Mouse (Mus musculus) forebrain, embryonic 10.5 days (tissue): ENCODE data around the gene Hmg20a. TPM values are rescaled to one million over a fixed set of nuclear protein-coding genes. Genes with fewer than 3 reads are reported as not detected.

Experiments
- DNase-seq: peaks from one replicate; pipeline ENCODE4 v3.0.0-alpha.2; 2017; ENCODE audit warnings: low spot score; ENCODE audit errors: extremely low spot score
- H3K27ac ChIP-seq: fragments of 300-500 bp; sonication (generic); 2 replicates; pipeline ENCODE4 v1.5.1; 2016; ENCODE audit warnings: mild to moderate bottlenecking
- H3K27me3 ChIP-seq: fragments of 300-500 bp; sonication (generic); 2 replicates; pipeline ENCODE4 v1.6.1; 2016; ENCODE audit warnings: mild to moderate bottlenecking; ENCODE audit not compliant: poor library complexity, severe bottlenecking
- H3K36me3 ChIP-seq: fragments of 300-500 bp; sonication (generic); replicated peaks from 2 replicates; pipeline ENCODE4 v1.6.1; 2016; ENCODE audit warnings: mild to moderate bottlenecking, moderate library complexity
- H3K4me1 ChIP-seq: fragments of 300-500 bp; sonication (generic); 2 replicates; pipeline ENCODE4 v1.6.1; 2016
- H3K4me3 ChIP-seq: fragments of 300-500 bp; sonication (generic); 2 replicates; pipeline ENCODE4 v1.5.1; 2016; ENCODE audit warnings: mild to moderate bottlenecking, moderate library complexity
- H3K9me3 ChIP-seq: fragments of 300-500 bp; sonication (generic); 2 replicates; pipeline ENCODE4 v1.6.1; 2016; ENCODE audit warnings: mild to moderate bottlenecking, moderate library complexity
- WGBS: fragments of 180-500 bp; shearing (Covaris S2); methylation state at CpG from one replicate; pipeline ENCODE4 v1.1.7; 2016; 5-methylcytosine and 5-hydroxymethylcytosine counted together
- polyA plus RNA-seq: library from polyadenylated mRNA; unstranded; fragments of >200 nt; fragmentation: Nextera tagmentation; extraction: Ambion mirVana; gene quantifications from 2 replicates; pipeline ENCODE4 v1.2.1, GENCODE M21; 2016

Hmg20a gene
- 62.0 and 63.6 TPM in 2 replicates for polyA plus RNA-seq

DNA sequence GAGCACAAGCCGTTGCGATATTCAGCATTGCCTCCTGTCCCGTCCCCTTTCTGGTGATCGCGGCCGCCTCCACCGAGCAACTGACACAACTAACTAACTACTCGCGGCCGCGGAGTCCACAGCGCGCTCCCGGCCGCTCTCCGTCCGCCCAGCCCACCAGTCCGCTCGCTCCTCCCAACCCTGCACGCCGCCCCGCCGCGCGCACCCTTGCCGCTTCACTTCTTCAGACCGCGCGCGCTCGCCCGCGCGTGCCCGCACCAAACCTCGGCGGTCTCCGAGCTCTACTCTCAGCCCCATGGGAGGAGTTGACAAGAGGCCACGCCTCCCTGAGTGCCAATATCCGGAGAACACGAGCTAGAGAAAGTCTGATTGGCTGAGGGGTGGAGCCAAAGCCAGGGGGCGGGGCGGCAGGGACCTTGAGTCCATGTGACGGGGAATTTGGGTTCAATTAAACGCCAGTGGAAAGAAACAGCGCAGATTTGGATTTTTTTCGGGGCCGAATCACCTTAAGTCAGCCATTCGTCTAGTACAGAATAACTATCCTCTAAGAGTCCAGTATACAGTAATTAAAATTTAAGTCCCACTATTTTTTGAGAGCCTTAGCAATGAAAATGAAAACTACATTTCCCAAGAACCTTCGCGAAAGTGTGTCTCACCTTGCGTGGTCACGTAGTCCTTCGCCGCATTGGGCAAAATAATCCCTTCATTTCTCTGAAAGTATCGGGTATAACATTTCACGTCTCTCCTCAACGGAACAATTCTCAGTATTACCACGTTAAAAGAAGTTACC lies at the start of gene Hmg20a, which contains the start of gene Peak1:
Hmg20a (plus strand) TSS at position 662 of the 790 bp plus-strand sequence.
Peak1 (minus strand) TSS at position 120 of the 790 bp plus-strand sequence.
- under 1% methylated on average over 59 of the region's 59 CpGs for WGBS
- Histone ChIP-seq H3K27ac (peak within 1 kb of the TSS; percentile 96), H3K9me3 (no peaks in the 10 kb centered on the region), H3K4me1 (peaks cover 37% of the 10 kb centered on the region), H3K4me3 (peak within 1 kb of the TSS; percentile 79), H3K27me3 (no peaks in the 10 kb centered on the region), H3K36me3 (no peaks in the 10 kb centered on the region)
- DNase-seq = peak; percentile 99

DNA sequence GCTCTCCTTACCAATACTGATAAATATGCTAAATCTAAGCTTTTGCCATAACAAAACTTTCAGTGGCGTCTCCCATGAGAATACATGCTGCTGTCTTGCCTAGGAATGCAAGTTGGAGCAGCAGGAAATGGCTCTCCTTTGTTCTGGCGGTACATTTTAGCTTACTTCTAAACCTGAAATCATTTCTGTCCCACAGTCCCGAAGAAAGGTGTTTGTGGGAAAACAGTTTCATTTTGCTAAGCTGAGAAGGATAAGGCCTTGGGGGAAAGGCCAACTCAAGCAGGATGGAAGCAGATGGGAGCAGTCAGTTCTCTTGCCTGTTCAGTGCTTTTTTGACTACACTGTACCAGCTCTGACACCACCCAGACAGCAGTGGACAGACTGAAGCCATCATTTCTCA lies 49.6 kb upstream of the Hmg20a start:
- 75% methylated on average over 3 of the region's 3 CpGs for WGBS
- no peaks in the 10 kb centered on the region for H3K27me3 ChIP-seq
- H3K4me3 ChIP-seq = no peak overlapping the region
- no peaks in the 10 kb centered on the region for H3K9me3 ChIP-seq
- DNase-seq = no peak
- no peaks in the 10 kb centered on the region for H3K4me1 ChIP-seq
- no peaks in the 10 kb centered on the region for H3K36me3 ChIP-seq
- no peak overlapping the region for H3K27ac ChIP-seq

DNA sequence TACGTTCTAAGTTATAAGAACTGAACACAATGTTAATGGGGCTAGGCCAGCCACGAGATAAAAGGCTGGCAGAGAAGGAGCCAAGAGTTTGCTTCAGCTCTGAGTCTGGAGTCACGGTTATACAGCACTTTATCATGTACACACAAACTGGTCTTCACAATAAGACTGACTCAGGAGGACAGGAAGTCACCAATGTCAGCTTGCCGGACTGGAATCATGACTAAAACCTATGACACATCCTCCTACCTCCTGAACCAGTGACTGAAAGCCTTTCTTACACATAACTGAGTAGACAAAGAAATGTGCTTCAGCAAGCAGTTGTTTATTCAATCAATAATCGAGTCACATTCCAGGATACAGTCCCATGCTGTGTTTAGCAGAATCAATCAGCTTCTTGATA lies 47.7 kb upstream of the Hmg20a start:
- no peak overlapping the region for H3K4me3 ChIP-seq
- 81% methylated on average over 5 of the region's 5 CpGs for WGBS
- no peaks in the 10 kb centered on the region for H3K36me3 ChIP-seq
- no peak for DNase-seq
- H3K27ac ChIP-seq = no peak overlapping the region
- H3K4me1 ChIP-seq = no peaks in the 10 kb centered on the region
- H3K9me3 ChIP-seq = no peaks in the 10 kb centered on the region
- no peaks in the 10 kb centered on the region for H3K27me3 ChIP-seq

DNA sequence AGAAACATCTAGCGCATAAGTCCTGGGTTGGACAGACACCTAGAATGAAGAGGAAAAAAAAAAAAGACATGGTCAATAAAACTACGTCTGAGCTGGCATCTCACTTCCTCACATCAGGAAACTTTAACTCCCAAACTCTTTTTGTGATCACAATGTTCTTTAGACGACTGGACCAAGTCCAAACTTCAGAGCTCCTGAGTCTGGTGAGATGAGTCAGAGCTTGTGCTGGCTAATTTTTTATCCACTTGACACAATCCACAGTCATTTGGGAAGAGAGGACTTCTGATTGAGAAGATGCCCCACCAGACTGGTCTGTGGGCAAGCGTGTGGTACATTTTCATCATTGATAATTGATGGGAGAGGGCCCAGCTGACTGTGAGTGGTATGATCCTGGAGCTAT lies 44.0 kb upstream of the Hmg20a start:
- Histone ChIP-seq H3K36me3 (no peaks in the 10 kb centered on the region), H3K4me3 (no peak overlapping the region), H3K9me3 (no peaks in the 10 kb centered on the region), H3K27me3 (no peaks in the 10 kb centered on the region), H3K27ac (no peak overlapping the region), H3K4me1 (no peaks in the 10 kb centered on the region)
- 82% methylated on average over 4 of the region's 4 CpGs for whole genome bisulfite sequencing
- no peak for DNase-seq

DNA sequence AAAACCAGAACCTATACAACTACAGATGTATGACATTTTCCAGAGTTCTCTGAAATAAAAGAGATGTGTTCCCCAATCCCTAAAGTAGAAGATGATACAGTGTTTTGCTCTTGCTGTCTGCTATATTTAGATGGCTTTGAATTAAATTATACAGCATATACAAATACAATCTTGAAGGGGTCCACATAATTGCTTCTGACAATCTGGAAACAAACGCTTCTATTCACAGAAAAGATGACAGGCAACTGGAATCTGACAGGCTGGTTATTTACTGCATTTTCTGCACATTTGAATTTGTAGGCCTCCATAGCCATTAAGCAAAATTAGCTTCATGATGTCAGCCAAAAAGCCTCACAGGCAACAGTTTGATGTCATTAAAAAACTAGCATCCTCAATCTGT lies 35.6 kb upstream of the Hmg20a start:
- WGBS = 90% methylated on average over 1 of the region's 1 CpGs
- Histone ChIP-seq H3K36me3 (no peaks in the 10 kb centered on the region), H3K4me3 (no peak overlapping the region), H3K9me3 (no peaks in the 10 kb centered on the region), H3K4me1 (no peaks in the 10 kb centered on the region), H3K27ac (no peak overlapping the region), H3K27me3 (no peaks in the 10 kb centered on the region)
- DNase-seq = no peak

DNA sequence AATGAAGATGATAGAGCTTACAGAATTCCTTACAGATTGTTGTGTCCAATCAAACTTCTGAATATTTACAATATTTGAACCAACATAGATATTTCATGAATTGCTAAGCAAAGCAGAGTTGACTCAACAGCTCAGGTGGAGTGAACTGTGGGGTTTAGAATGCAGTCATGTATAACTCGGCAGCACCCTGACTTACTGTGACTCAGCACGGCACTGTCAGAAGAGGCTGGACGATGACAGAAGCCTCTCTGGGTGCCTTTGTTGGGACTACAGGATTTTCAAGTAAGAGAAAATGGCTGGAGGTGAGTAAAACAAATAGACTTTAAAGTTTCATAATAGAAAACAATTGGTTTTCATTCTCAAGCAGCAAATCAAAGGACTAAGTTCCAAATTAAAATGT lies 25.6 kb upstream of the Hmg20a start:
- no peak overlapping the region for H3K4me3 ChIP-seq
- no peaks in the 10 kb centered on the region for H3K27me3 ChIP-seq
- H3K27ac ChIP-seq = no peak overlapping the region
- no peaks in the 10 kb centered on the region for H3K9me3 ChIP-seq
- H3K36me3 ChIP-seq = no peaks in the 10 kb centered on the region
- H3K4me1 ChIP-seq = 0 out of 2 replicates have a peak, but pooled peaks cover 5% of the 10 kb centered on the region
- DNase-seq = no peak
- WGBS = 92% methylated on average over 3 of the region's 3 CpGs

DNA sequence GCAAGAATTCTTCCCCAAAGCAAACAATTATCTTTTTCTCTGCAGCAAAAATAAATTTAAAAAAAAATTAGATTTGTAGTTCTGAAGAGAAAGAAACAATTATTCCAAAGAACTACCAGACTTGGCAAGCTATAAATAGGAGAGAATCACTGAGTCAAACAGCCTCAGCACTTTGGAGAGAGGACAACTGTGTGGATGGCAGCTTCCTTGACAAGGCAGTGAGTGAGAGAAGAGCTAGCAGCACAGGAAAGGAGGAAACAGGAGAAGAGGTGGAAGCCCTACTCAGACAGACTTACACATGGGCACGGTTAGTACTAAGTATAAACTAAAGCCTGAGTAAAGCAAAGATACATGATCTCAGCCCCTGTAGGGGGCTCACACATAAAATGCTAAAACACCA lies 22.1 kb upstream of the Hmg20a start:
- WGBS = 77% methylated on average over 1 of the region's 1 CpGs
- Histone ChIP-seq H3K36me3 (no peaks in the 10 kb centered on the region), H3K27me3 (no peaks in the 10 kb centered on the region), H3K4me3 (no peak overlapping the region), H3K27ac (no peak overlapping the region), H3K9me3 (no peaks in the 10 kb centered on the region), H3K4me1 (no peaks in the 10 kb centered on the region)
- no peak for DNase-seq

DNA sequence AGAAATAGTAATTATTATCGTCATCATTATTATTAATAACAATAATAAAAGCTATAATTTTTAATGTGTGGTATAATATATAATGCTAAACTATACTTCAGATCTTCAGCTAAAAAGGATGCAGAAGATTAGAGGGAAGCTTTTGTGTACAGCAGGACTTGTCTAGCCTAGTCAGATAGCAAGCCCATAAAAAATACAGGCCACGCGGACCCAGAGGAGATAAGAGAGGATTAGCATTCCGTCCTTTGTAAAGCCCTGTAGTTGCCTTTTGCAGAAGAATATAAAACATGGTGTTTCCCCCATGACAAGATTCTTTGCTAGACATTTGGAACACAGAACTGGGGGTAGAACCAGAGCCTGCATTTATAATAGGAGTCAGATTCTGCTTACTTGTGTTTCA lies 13.8 kb upstream of the Hmg20a start:
- no peak for DNase-seq
- 73% methylated on average over 4 of the region's 4 CpGs for WGBS
- Histone ChIP-seq H3K27ac (no peak overlapping the region), H3K4me1 (no peaks in the 10 kb centered on the region; the same call in 1 of the 2 replicates), H3K4me3 (no peak overlapping the region), H3K36me3 (no peaks in the 10 kb centered on the region), H3K27me3 (no peaks in the 10 kb centered on the region), H3K9me3 (no peaks in the 10 kb centered on the region)

DNA sequence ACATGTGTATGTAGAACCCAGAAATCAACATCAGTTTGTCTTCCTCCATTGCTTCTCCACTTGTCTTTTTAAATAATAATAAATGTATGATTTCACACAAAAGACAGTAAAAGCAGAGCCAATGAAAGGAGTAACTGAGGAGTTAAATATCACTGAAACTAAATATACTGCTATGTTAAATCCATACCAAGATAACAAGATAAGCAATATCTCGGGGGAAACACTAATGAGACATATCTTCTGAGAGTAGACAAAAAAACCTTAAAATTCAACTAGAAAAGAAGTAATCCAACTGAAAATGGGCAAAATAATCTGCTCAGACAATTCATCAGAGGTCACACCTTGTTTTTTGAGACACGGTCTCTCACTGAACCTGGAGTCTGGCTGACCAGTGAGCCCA lies 8.5 kb upstream of the Hmg20a start:
- H3K27ac ChIP-seq = no peak overlapping the region
- no peaks in the 10 kb centered on the region for H3K4me1 ChIP-seq
- H3K9me3 ChIP-seq = no peaks in the 10 kb centered on the region
- H3K4me3 ChIP-seq = no peak overlapping the region
- H3K36me3 ChIP-seq = no peaks in the 10 kb centered on the region
- DNase-seq = no peak
- H3K27me3 ChIP-seq = no peaks in the 10 kb centered on the region
- WGBS = 97% methylated on average over 2 of the region's 2 CpGs

DNA sequence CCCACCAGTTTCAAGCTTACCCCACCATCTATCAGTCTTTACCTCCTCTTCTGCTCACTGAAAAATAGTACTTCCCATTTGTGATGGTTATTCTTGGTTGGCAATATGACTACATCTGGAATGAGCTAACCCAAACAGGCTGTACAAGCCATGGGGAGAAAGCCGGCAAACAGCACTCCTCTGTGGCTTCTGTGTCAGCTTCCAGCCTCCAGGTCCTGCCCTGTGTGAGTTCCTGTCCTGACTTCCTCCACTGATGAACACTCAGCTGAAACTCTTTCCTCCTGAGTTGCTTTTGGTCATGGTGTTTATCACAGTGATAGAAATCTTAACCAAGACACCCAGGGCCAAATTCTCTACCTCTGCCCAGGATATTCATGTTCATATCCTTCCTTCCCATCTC lies 5.7 kb upstream of the Hmg20a start:
- DNase-seq = no peak
- Histone ChIP-seq H3K27ac (no peak overlapping the region), H3K36me3 (no peaks in the 10 kb centered on the region), H3K27me3 (no peaks in the 10 kb centered on the region), H3K4me3 (no peak overlapping the region), H3K9me3 (no peaks in the 10 kb centered on the region), H3K4me1 (peaks cover 13% of the 10 kb centered on the region)
- WGBS = 75% methylated on average over 1 of the region's 1 CpGs

DNA sequence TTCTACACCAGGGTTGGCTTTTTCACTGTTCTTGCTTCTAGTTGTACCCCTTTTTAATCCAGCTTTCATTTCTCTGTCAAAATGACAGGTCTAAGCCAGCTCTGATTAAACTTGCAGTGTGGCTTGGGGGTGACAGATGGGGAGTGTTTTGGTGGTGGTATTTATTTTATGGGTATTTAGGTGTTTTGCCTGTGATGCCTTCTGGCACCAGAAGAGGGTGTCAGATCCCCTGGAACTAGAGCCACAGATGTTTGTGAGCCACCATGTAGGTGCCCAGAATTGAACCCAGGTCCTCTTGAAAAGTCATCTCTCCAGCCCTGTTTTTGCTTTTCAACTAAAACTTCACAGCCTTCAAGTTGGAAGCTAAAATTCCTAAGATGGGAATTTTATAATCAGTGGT lies 4.1 kb upstream of the Hmg20a start:
- Histone ChIP-seq H3K9me3 (no peaks in the 10 kb centered on the region), H3K27me3 (no peaks in the 10 kb centered on the region), H3K4me1 (peaks cover 15% of the 10 kb centered on the region), H3K27ac (no peak overlapping the region), H3K4me3 (no peak overlapping the region), H3K36me3 (no peaks in the 10 kb centered on the region)
- no peak for DNase-seq

DNA sequence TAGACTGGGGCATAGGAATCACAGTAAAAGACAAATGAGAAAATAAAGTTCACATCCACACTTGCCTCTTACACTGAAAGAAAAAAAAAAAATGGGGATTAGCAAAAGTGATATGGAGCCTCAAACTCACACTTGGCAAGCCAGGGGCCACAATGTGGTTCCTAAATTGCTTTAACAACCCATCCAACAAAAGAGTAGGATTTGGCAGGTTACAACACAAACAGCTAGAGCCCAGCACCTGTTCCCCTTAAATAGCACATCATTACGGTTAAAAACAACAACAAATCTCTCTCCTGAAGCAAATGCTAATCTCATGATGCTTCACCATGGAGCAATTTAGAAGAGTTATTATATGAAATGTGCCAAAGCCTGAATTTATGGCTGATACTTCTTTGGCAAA lies 3.0 kb upstream of the Hmg20a start:
- Histone ChIP-seq H3K27ac (no peak overlapping the region), H3K27me3 (no peaks in the 10 kb centered on the region), H3K4me1 (peaks cover 25% of the 10 kb centered on the region), H3K9me3 (no peaks in the 10 kb centered on the region), H3K36me3 (no peaks in the 10 kb centered on the region), H3K4me3 (no peak overlapping the region)
- 85% methylated on average over 1 of the region's 1 CpGs for WGBS
- DNase-seq = no peak

DNA sequence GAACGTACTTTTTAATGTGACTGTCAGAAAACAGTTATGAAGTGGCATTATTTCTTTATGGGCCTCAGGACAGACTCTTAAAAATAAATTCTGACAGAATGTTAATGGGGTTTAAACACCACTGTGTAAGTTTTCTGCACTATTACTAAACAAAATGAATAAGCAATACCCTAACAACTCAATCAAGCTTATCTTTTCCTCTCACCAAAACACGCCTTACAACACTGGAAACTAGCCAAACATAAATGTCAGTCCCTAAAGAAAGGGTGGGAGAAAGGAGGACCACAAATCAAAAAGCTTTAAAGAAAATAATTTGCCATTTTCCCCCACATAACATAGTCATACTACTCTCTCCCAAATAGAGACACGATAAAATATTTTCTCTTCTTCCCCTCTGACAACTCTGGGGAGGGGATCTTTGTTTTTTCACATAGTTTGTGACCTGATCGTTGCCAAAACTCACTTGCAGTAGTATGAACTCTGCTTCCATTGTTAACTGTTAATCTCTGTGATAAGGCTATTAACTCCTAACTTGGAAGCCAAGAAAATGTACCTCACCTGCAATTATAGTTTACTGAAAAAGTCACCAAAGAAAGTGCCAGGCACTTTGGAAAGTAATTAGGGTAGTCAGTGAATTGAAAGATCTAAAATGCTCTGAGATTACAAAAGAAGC lies 2.3 kb upstream of the Hmg20a start:
- Histone ChIP-seq H3K27ac (no peak overlapping the region), H3K4me3 (no peak overlapping the region), H3K27me3 (no peaks in the 10 kb centered on the region), H3K36me3 (no peaks in the 10 kb centered on the region), H3K9me3 (no peaks in the 10 kb centered on the region), H3K4me1 (peaks cover 29% of the 10 kb centered on the region)
- WGBS = 74% methylated on average over 4 of the region's 4 CpGs
- DNase-seq = no peak
